Mouse (Mus musculus) limb, embryonic 14.5 days (tissue): ENCODE results near the gene Shroom3. TPM values are rescaled to one million over a fixed set of nuclear protein-coding genes. Genes with fewer than 3 reads are reported as not detected.

Experiments
- ATAC-seq: fragments of 200-750 bp; cut with Nextera tagmentation; 2 replicates; pipeline ENCODE4 v1.8.0; 2017; ENCODE audit warnings: low read depth, moderate number of reproducible peaks, moderate TSS enrichment; ENCODE audit not compliant: low FRiP score
- DNase-seq: peaks from one replicate; pipeline ENCODE4 v3.0.0-alpha.2; 2015; ENCODE audit warnings: low spot score
- H3K27ac ChIP-seq: fragments of 300-500 bp; sonication (generic); replicated peaks from 2 replicates; pipeline ENCODE4 v1.5.1; 2014; ENCODE audit warnings: low read depth, mild to moderate bottlenecking, low read length, moderate library complexity, mixed read lengths
- H3K27me3 ChIP-seq: fragments of 300-500 bp; sonication (generic); 2 replicates; pipeline ENCODE4 v1.6.1; 2014; ENCODE audit warnings: low read length, mixed read lengths; ENCODE audit not compliant: control insufficient read depth, insufficient read depth
- H3K36me3 ChIP-seq: fragments of 300-500 bp; sonication (generic); 2 replicates; pipeline ENCODE4 v1.6.1; 2014; ENCODE audit warnings: mild to moderate bottlenecking, low read length, moderate library complexity, mixed read lengths; ENCODE audit not compliant: control insufficient read depth, insufficient read depth
- H3K4me1 ChIP-seq: fragments of 300-500 bp; sonication (generic); 2 replicates; pipeline ENCODE4 v1.6.1; 2014; ENCODE audit warnings: antibody characterized with exemption, low read length, mixed read lengths; ENCODE audit not compliant: control insufficient read depth, insufficient read depth
- H3K4me2 ChIP-seq: fragments of 300-500 bp; sonication (generic); replicated peaks from 2 replicates; pipeline ENCODE4 v1.6.1; 2014; ENCODE audit warnings: low read depth, mild to moderate bottlenecking, low read length, moderate library complexity; ENCODE audit not compliant: severe bottlenecking
- H3K4me3 ChIP-seq: fragments of 300-500 bp; sonication (generic); replicated peaks from 2 replicates; pipeline ENCODE4 v1.5.1; 2014; ENCODE audit warnings: low read length
- H3K9ac ChIP-seq: fragments of 300-500 bp; sonication (generic); 2 replicates; pipeline ENCODE4 v1.6.1; 2014; ENCODE audit warnings: mild to moderate bottlenecking, low read depth, low read length, moderate library complexity; ENCODE audit not compliant: severe bottlenecking
- H3K9me3 ChIP-seq: fragments of 300-500 bp; sonication (generic); 2 replicates; pipeline ENCODE4 v1.6.1; 2016; ENCODE audit warnings: low read length; ENCODE audit not compliant: control insufficient read depth
- POLR2A ChIP-seq: fragments of 200-500 bp; IDR thresholded peaks from 2 replicates; pipeline ENCODE4 v1.8.0; 2012; ENCODE audit warnings: inconsistent platforms, mild to moderate bottlenecking, moderate library complexity, borderline replicate concordance; ENCODE audit not compliant: insufficient read depth, insufficient read length; ENCODE audit errors: extremely low read depth
- WGBS: fragments of 180-500 bp; shearing (Covaris S2); extraction: QIAGEN DNeasy Blood & Tissue Kit; methylation state at CpG from one replicate; pipeline ENCODE4 v1.1.7; 2014; 5-methylcytosine and 5-hydroxymethylcytosine counted together
- polyA plus RNA-seq, 2 experiments: library from polyadenylated mRNA; depleted of rRNA in 1 of 2; stranded (reverse) in 1 of 2; unstranded in 1 of 2; fragments of >200 nt; fragmentation: Nextera tagmentation in 1 of 2; extraction: Ambion mirVana in 1 of 2; gene quantifications; 2 replicates each; pipeline versions ENCODE4 v1.2.1 to v1.2.3; 2012 to 2014

The Shroom3 gene
- polyA plus RNA-seq, 2 experiments = 3.5 to 8.1 TPM

GRCm38 (mm10) chr5:92880393-92880792 lies 197.2 kb downstream of the Shroom3 start:
- DNase-seq (no peak), ATAC-seq (no peak)
- Histone ChIP-seq H3K9ac (no peak overlapping the region), H3K4me1 (no peaks in the 10 kb centered on the region), H3K9me3 (no peaks in the 10 kb centered on the region), H3K4me2 (no peak overlapping the region), H3K4me3 (no peak overlapping the region), H3K27ac (no peak overlapping the region), H3K27me3 (no peaks in the 10 kb centered on the region), H3K36me3 (no peaks in the 10 kb centered on the region)
- 94% methylated on average over 2 of the region's 2 CpGs for WGBS
- TF ChIP-seq POLR2A = no peak

- no peaks in the 10 kb centered on the region for H3K36me3 ChIP-seq
Observed at GRCm38 (mm10) chr5:92880893-92881292, 197.7 kb downstream of the Shroom3 start.

GRCm38 (mm10) chr5:92886141-92886540 lies 202.9 kb downstream of the Shroom3 start:
- no peak; the same call in 1 of the 2 replicates for ATAC-seq
- Histone ChIP-seq H3K9ac (no peak overlapping the region), H3K9me3 (no peaks in the 10 kb centered on the region), H3K27ac (no peak overlapping the region), H3K4me2 (no peak overlapping the region), H3K4me1 (peaks cover 12% of the 10 kb centered on the region), H3K4me3 (no peak overlapping the region), H3K36me3 (no peaks in the 10 kb centered on the region), H3K27me3 (no peaks in the 10 kb centered on the region)
- DNase-seq = peak; percentile 29
- no peak for TF ChIP-seq POLR2A
- 35% methylated on average over 4 of the region's 4 CpGs for WGBS

More at GRCm38 (mm10) chr5:92880893-92881292, 197.7 kb downstream of the Shroom3 start:
- H3K4me3 ChIP-seq = no peak overlapping the region
- no peak for TF ChIP-seq POLR2A
- H3K27me3 ChIP-seq = no peaks in the 10 kb centered on the region
- H3K4me2 ChIP-seq = no peak overlapping the region
- DNase-seq = no peak
- WGBS = 49% methylated on average over 4 of the region's 4 CpGs
- no peak overlapping the region for H3K9ac ChIP-seq
- no peak overlapping the region for H3K27ac ChIP-seq
- H3K9me3 ChIP-seq = no peaks in the 10 kb centered on the region
- ATAC-seq = no peak
- H3K4me1 ChIP-seq = peaks cover 1% of the 10 kb centered on the region

- H3K9ac ChIP-seq = no peak overlapping the region
- H3K27ac ChIP-seq = peak overlapping the region; percentile 27; the same call in 1 of the 2 replicates
- no peak overlapping the region for H3K4me3 ChIP-seq
- no peaks in the 10 kb centered on the region for H3K36me3 ChIP-seq
- H3K27me3 ChIP-seq = no peaks in the 10 kb centered on the region
- H3K4me2 ChIP-seq = no peak overlapping the region; the same call in 1 of the 2 replicates
- ATAC-seq (no peak), DNase-seq (no peak)
- no peak for TF ChIP-seq POLR2A
- WGBS = 67% methylated on average over 3 of the region's 3 CpGs
- H3K9me3 ChIP-seq = no peaks in the 10 kb centered on the region
- H3K4me1 ChIP-seq = peaks cover 12% of the 10 kb centered on the region
Observed at GRCm38 (mm10) chr5:92887501-92887900, 204.3 kb downstream of the Shroom3 start.

GRCm38 (mm10) chr5:92888628-92889241 lies 205.5 kb downstream of the Shroom3 start:
- Histone ChIP-seq H3K27me3 (no peaks in the 10 kb centered on the region), H3K36me3 (no peaks in the 10 kb centered on the region), H3K27ac (no peak overlapping the region), H3K4me3 (no peak overlapping the region), H3K9me3 (no peaks in the 10 kb centered on the region), H3K4me1 (peaks cover 15% of the 10 kb centered on the region), H3K9ac (no peak overlapping the region), H3K4me2 (no peak overlapping the region)
- 47% methylated on average over 8 of the region's 8 CpGs for WGBS
- TF ChIP-seq POLR2A = no peak
- ATAC-seq (no peak; the same call in 1 of the 2 replicates), DNase-seq (no peak)
